Mouse (Mus musculus): ENCODE results near the gene Ncbp3. TPM values are rescaled to one million over a fixed set of nuclear protein-coding genes. Genes with fewer than 3 reads are reported as not detected.

The Ncbp3 gene
- 4.8 TPM for polyA plus RNA-seq (2014; fragmentation: Illumina TruSeq; extraction: RNeasy Lipid Tissue Mini Kit (QIAGEN cat#74804); ENCODE audit: low read depth, low replicate concordance)

DNA sequence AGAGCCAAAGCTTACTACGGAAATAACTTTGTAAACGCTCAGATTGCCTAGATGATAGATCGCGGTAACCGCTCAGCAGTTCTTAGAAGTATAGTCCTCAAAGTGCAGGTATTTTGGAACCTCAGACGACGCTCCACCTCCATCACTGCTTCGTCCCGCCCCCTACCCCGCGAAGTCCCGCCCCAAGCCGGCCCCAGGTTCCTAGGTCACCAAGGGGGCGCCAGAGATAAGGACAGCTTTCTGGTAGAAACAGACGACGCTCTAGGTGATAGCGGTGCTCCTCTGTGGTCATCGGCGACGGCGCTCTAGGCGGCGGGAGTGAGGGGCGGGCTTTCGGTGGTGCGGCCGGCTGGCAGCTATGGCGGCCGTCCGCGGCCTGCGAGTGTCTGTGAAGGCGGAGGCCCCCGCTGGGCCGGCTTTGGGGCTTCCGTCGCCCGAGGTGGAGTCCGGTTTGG, at the start of gene Ncbp3:
Gene Ncbp3 (plus strand): TSS at position 242 of the 455 bp plus-strand sequence.

DNA sequence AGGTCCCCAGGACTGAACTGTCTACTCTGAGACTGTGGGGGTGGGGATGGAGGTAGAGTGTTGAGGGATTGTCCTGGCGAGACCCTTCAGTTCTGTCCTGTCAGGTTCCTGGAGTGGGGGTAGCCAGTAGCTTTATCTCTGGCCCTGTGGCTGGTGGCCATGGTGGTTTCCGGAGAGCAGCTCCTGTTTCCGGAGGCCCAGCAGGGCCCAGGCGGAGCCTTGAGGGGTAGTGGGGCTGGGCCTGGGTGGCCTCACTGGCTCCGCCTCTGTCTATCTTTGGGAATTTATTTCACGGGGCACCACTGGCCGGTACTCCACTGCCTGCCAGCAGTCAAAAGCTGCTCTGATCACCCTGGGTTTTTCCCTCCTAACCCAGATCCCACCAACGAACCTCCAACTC, 48.8 kb upstream of the Ncbp3 start, which contains the start of gene P2rx1:
Gene P2rx1 (plus strand): TSS at position 333 of the 400 bp plus-strand sequence.

DNA sequence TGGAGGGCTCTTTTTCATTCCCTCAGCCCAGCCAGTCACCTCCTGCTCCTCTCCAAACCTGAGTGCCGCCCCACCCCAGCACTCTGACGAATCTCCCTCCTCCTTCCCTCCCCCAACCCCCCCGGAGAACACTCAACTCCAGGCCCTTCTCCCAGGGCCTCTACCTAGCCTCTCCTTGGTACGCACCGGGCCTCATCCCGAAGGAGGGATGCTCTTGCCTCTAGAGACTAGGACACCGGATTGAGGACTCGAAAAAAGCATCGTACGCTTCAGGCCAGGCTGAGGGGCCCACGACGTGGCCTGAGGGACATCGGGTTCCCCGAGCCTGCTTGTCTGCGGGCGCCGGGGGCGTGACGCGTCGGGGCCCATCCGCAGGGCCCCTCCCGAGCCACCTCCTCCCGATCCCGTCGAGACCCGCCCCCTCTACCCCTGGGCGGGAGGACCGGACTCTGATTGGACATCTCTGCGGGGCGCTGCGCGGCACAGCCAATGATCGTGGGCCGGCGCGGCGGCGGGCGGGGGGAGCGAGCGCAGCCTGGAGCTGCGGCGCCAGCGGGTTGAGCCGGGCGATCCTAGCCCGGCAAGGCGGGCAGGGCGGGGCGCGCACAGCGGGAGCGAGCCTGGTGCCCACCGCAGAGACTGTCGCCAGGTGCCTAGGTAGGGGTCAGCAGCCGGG, 29.0 kb upstream of the Ncbp3 start, which contains the start of gene Camkk1:
Gene Camkk1 (plus strand): TSS at position 538 of the 676 bp plus-strand sequence.

DNA sequence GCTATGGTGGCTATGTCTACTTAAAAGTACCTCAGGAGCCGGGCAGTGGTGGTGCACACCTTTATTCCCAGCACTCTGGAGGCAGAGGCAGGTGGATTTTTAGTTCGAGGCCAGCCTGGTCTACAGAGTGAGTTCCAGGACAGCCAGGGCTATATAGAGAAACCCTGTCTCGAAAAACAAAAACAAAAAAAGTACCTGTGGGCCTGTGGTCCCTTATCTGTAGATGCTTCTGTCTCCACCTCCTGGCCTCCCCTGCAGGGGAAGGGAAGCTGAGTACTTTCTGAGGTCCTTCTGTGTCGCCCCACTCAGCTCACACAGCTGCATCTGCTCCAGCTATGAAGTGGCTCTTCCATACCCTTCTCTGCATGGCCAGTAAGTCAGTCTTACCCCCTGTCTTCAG, 42.7 kb downstream of the Ncbp3 start, which contains the start of gene Itgae:
Gene Itgae (plus strand): TSS at position 301 of the 400 bp plus-strand sequence.

DNA sequence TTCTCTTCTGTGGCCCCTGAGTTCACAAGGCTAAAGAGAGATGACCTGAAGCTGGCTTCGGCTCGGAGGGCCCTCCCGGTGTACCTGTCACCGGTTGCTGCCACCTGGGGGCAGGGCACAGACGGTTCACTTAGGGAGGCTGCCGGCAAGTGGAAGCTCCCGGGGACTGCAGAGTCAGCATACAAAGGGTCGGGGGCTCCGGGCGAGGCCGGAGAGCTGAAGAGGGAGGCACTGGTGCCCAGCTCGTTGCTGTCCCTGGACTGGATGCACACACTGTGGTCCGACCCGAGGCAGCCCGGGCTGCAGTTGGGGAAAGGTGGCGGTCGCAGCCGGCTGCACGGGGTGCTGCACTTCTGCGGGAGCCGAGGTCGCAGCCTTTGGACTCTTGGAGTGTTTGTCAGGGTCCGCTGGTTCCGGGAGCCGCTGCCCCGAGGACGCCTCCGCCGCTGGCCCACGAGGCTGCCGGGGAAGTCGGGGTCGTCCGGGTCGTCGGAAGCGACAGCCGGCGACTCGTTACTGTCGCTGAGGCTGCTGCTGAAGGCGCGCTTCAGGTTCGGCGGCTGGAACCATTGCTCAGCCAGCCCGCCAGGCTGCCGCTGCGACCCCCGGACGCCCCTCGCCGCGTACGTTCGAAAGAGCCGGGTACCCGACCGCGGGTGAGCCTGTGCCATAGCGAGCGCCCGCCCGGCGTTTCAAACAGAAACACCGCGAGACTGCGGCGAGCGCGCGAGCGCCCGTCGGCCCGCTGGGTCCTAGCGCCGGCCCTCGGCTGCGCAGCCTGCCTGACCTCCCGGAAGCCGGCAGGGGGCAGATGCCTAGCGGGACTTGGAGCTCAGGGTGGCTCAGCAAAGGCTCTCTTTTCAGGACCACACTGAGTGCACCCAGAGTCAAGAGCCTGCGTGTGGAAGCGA, 90.3 kb downstream of the Ncbp3 start, which contains the start of gene Haspin:
Gene Haspin (minus strand): TSS at position 704 of the 911 bp plus-strand sequence.

Other genes with a start within 250 kb of the Ncbp3 start
- gene Atp2a3, start 86.6 kb upstream of the Ncbp3 start, polyA plus RNA-seq (2014; fragmentation: Illumina TruSeq; extraction: RNeasy Lipid Tissue Mini Kit (QIAGEN cat#74804); ENCODE audit: low read depth, low replicate concordance), result 0.64 TPM
- not detected for gene P2rx1, start 48.7 kb upstream of the Ncbp3 start, polyA plus RNA-seq (2014; fragmentation: Illumina TruSeq; extraction: RNeasy Lipid Tissue Mini Kit (QIAGEN cat#74804); ENCODE audit: low read depth, low replicate concordance)
- 0.07 TPM for gene Camkk1, start 28.8 kb upstream of the Ncbp3 start, polyA plus RNA-seq (2014; fragmentation: Illumina TruSeq; extraction: RNeasy Lipid Tissue Mini Kit (QIAGEN cat#74804); ENCODE audit: low read depth, low replicate concordance)
- gene Itgae, start 42.8 kb downstream of the Ncbp3 start, polyA plus RNA-seq (2014; fragmentation: Illumina TruSeq; extraction: RNeasy Lipid Tissue Mini Kit (QIAGEN cat#74804); ENCODE audit: low read depth, low replicate concordance), result 16.8 TPM
- 592 TPM for gene Haspin, start 90.5 kb downstream of the Ncbp3 start, polyA plus RNA-seq (2014; fragmentation: Illumina TruSeq; extraction: RNeasy Lipid Tissue Mini Kit (QIAGEN cat#74804); ENCODE audit: low read depth, low replicate concordance)
- gene P2rx5, start 112.6 kb downstream of the Ncbp3 start, polyA plus RNA-seq (2014; fragmentation: Illumina TruSeq; extraction: RNeasy Lipid Tissue Mini Kit (QIAGEN cat#74804); ENCODE audit: low read depth, low replicate concordance), result 0.14 TPM
- gene Emc6, start 129.3 kb downstream of the Ncbp3 start, polyA plus RNA-seq (2014; fragmentation: Illumina TruSeq; extraction: RNeasy Lipid Tissue Mini Kit (QIAGEN cat#74804); ENCODE audit: low read depth, low replicate concordance), result 20.7 TPM
- 3.7 TPM for gene Tax1bp3, start 129.3 kb downstream of the Ncbp3 start, polyA plus RNA-seq (2014; fragmentation: Illumina TruSeq; extraction: RNeasy Lipid Tissue Mini Kit (QIAGEN cat#74804); ENCODE audit: low read depth, low replicate concordance)
- gene Ctns, start 151.3 kb downstream of the Ncbp3 start, polyA plus RNA-seq (2014; fragmentation: Illumina TruSeq; extraction: RNeasy Lipid Tissue Mini Kit (QIAGEN cat#74804); ENCODE audit: low read depth, low replicate concordance), result 9.0 TPM
- 0.88 TPM for gene Shpk, start 151.7 kb downstream of the Ncbp3 start, polyA plus RNA-seq (2014; fragmentation: Illumina TruSeq; extraction: RNeasy Lipid Tissue Mini Kit (QIAGEN cat#74804); ENCODE audit: low read depth, low replicate concordance)
- gene Trpv1, start 186.5 kb downstream of the Ncbp3 start, polyA plus RNA-seq (2014; fragmentation: Illumina TruSeq; extraction: RNeasy Lipid Tissue Mini Kit (QIAGEN cat#74804); ENCODE audit: low read depth, low replicate concordance), result 1.5 TPM
- gene Trpv3, start 219.6 kb downstream of the Ncbp3 start, polyA plus RNA-seq (2014; fragmentation: Illumina TruSeq; extraction: RNeasy Lipid Tissue Mini Kit (QIAGEN cat#74804); ENCODE audit: low read depth, low replicate concordance), result 0.20 TPM